Mouse (Mus musculus) right cerebral cortex, adult 2 months (tissue): ENCODE measurements at regions not wholly inside any gene's neighbourhood (a gene's known extent, or its start where the extent isn't known, plus 50 kb on each side); places are given as distances from the start of the nearest gene placed in this dataset.

ENCODE experiments used
- DNase-seq, 2 experiments: peaks; one replicate each; pipeline ENCODE4 v3.0.0; 2021 to 2022; ENCODE audit warnings: low spot score in 2 of 2

GRCm38 (mm10) chr11:114548658-114549057, 119.7 kb upstream of the Rpl38 start:
- no peak for DNase-seq

GRCm38 (mm10) chr11:114544212-114544611, 124.1 kb upstream of the Rpl38 start:
- no peak for DNase-seq

DNA sequence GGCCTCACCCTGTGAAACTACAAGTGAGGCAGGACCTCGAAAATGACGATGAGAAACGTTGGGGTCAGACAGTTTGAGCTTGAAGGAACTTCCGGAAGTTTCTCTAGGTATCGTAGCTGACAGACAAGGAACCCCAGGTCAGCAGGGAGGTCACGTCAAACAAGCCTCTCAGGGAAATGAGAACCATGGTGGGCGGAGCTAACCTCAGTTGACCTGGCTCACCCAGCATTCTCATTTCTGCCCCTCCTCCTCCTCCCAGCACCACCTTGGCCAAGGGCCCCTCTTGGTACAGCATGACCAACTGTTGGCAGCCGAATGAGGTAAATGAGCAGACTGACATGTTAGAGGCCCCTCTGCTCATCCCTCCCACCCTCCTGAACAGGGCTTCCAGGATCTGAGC, 126.2 kb upstream of the Rpl38 start:
- DNase-seq, result no peak

- no peak for DNase-seq
These were observed 127.8 kb upstream of the Rpl38 start for GRCm38 (mm10) chr11:114540503-114540902.

DNA sequence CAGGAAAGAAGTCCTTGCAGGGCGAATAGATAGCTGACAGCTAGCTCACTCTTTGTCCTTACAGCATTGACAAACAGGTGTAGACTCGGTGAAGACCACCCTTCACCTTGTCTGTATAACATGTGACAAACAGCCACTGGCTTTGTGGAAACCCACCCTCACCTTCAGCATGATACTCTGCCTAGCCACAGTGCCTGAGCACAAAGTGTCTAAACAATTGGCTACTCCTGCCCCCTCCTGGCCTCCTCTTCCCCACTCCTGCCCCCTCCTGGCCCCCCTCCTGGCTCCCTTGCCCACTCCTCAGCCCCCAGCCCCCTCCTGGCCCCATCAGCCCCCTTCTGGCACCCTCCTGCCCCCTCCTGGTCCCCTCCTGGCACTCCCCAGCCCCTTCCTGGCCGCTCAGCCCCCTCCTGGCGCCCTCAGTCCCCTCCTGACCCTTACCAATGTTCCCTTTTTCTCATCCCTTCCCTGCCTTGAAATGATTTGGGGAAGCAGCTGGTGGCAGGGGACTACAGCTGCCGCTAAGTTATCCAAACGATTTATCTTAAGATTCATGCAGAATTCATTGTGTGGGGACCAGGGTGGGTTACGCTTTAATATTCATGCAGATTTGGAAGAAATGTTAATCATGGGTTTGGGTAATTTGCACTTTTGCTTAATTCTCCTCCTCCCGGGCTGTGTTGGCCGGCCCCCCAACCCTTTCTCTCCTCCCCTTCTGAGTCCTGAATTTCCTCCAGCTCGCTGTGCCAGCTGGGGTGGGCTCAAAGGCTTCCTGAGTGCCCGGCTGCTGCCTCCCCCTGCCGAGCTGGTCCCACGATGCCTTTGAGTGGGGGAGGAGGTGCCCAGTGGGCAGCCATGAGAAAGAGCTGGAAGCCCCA, 131.5 kb upstream of the Rpl38 start:
- DNase-seq, result no peak

- no peak for DNase-seq
These were observed 132.4 kb upstream of the Rpl38 start for GRCm38 (mm10) chr11:114535900-114536299.

GRCm38 (mm10) chr11:114534436-114534835, 133.9 kb upstream of the Rpl38 start:
- peak in 1 of 2 experiments; percentile 13 for DNase-seq

DNA sequence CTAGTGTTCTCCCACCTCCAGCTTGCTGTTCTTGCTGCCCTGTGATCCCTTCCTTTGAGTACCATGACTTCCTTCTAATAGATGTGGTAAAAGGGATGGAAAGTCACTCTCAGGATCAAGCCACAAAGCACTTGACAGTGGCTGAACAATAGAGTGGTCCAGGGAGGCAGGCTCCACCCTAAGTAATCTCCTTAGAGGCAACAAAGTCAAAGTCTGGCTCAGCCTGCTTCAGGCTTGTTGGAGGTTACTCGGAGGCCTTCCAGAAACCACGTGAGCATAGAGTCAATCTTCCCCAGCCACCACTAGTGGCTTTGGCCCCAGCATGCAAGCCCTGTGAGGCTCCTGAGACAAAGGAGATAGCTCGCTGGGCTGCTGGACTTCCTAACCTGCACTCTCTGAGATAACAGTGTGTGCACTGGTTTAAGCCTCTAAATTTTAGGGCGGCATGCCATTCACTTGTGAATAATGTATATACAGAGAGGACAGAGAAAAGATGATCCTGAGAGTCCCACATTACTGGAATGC, 137.0 kb upstream of the Rpl38 start:
- no peak for DNase-seq

DNA sequence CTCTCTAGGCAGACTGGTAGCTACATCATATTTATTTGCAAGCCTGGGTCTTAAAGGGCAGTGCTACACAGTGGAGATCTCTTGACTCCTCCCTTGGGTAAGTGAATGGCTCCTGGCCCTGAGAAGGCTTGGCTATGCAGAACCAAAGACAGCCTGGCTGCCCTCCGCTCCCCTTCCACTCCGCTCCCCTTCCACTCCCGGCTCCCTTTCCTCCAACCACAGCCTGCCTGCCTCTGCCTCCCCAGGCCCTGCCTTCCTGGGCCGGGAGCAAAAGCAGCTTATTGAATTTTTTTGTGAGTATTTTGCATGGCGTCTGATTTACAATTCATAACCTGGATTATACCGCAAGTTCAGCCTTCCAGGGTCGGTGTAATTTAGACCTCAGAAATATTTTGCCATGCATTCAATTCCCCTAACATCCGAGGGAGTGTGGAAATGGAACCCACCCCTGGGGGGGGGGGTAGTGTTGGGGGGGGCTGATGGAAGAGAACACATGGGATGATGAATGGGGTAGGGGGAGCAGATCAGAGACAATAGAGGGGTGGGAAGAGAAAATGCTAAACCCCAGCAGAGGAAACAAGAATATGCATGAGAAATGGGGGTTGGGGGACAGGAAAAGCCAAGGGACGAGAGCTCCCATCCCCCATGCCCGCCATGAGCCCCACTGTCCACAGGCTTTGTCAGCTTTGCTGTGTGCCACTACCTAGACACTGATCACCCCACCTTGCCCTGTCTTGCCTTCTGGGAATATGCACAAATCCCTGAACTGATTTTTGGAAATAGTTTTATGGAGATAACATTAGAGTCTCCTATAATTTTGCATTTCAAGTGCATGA, 139.2 kb upstream of the Rpl38 start:
- DNase-seq, result no peak

GRCm38 (mm10) chr11:114523444-114524238, 144.7 kb upstream of the Rpl38 start:
- peak; percentile 60 to 76 for DNase-seq

DNA sequence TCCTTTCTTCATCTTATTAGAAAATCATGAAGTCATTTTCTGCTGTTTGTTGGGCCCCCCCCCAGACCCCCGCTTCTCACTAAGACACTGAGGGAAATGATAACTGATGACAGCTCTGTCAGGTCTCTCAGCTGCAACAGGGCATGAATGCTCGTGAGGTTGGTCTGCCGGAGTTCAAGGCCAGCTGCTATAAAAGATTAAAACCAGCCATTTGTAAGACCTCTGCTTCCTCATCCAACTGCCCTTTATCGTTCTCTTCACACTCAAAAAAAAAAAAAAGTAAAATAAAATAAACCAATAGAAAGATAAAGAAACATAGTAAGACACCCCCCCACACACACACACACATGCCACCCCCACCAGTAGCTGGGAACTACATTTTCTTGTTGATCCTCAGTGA, 153.0 kb upstream of the Rpl38 start:
- no peak for DNase-seq

- no peak for DNase-seq
These were observed 154.2 kb upstream of the Rpl38 start for GRCm38 (mm10) chr11:114514126-114514525.

DNA sequence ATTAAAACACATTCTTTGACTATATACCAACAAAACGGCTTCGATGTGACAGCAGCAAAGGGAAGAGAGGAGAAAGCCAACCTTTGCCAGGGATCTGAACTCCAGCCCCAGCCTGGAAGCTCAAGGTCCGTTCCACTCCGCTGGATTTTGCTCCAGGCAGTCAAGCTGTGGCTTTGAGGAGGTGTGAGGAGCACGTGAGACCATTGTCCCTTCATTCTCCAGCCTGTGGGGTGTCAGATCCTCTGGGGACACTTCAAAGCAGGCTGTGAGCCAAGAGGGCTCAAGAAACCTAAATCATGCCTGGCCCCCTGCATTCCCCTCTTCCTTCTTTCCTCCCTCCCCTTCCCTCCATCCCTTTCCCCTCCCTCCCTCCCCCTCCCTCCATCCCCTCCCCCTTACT, 154.9 kb upstream of the Rpl38 start:
- no peak for DNase-seq

GRCm38 (mm10) chr11:114511994-114512393, 156.3 kb upstream of the Rpl38 start:
- DNase-seq, result no peak

DNA sequence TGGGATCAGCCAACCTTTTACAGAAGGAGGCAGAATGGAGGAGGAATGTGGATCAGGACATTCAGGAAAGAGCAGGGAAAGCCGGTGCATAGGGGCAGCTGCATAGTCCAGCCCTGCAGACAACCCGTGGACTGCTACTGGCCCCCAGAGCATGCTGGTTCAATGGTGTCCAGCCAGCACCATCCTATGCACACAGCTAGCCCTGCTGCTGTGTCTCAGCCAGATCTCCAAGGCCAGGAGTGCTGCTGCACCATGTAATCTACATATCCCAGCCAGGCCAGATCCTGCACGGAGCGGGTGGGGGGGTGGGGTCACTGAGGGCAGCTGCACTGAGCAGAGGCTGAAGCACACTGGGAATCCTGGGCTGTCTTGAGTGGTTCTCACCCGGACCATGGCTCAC, 165.8 kb upstream of the Rpl38 start:
- DNase-seq, result no peak

GRCm38 (mm10) chr11:114501869-114502540, 166.3 kb upstream of the Rpl38 start:
- peak; percentile 48 to 66 for DNase-seq

DNA sequence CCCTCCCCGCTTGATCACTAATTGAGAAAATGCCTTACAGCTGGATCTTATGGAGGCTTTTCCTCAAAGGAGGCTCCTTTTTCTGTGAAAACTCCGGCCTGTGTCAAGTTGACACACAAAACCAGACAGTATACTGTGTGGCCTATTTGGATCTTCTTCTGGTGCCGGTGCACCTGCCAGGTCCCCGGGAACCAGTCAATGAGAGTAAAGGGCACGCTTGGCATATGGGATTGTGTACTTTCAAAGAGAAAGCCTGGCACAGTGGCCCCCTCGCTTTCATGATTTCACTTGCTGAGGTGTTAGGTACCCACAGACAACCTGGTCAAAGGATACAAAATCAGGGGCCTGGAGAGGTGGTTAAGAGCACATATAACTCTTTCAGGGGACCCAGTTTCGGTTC, 167.9 kb upstream of the Rpl38 start:
- no peak for DNase-seq

DNA sequence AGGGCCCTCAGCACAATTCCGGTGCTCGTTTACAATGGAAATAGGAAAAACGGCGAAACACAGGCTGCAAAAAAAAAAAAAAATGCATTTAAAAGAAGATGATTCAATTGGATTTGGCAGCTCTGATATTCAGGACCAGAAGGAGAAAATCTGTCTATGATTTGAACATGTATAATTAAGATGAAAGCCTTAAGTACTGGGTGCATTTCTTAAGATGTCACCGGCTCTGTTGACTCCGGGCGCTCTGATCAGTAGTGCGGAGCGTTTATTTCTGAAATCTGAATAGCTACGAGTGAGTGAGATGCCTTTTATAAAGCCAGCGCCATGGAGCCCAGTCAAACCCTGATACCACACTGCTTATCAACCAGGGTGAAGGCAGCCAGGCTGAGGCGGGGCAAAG, 168.7 kb upstream of the Rpl38 start:
- no peak for DNase-seq

GRCm38 (mm10) chr11:114495520-114495921, 172.8 kb upstream of the Rpl38 start:
- DNase-seq, result no peak

GRCm38 (mm10) chr11:114486455-114486854, 181.9 kb upstream of the Rpl38 start:
- DNase-seq, result no peak

- DNase-seq, result no peak
These were observed 182.9 kb upstream of the Rpl38 start for GRCm38 (mm10) chr11:114485429-114485828.
